ENCODE assay signal across 9 mouse cellular contexts in genomic region chr17:83001567-83001966, GRCm38 (mm10).
DNase-seq lines count a peak whose midpoint lies in the region; ATAC-seq lines count a peak whose summit lies in the region.
"Had no signal": no experiment of that assay in that cellular context is flagged by ENCODE, and none has a peak within 500 bp of the region (broad histone marks: within the 10 kb centered on the region; RNA-seq: fewer than 3 reads in every experiment).

No protein-coding gene starts in this region.

- no peaks in the 10 kb centered on the region for H3K9me3 ChIP-seq in neural tube, embryonic 11.5 days (ENCODE audit: control insufficient read depth, low read length)
- no peaks in the 10 kb centered on the region for H3K9me3 ChIP-seq in limb, embryonic 12.5 days

- no peak overlapping the region for H3K9ac ChIP-seq in neural tube, embryonic 11.5 days (ENCODE audit: low read length)
- H3K9ac ChIP-seq in limb, embryonic 12.5 days (replicated peaks): no peak overlapping the region

- H3K4me2 ChIP-seq in neural tube, embryonic 11.5 days (ENCODE audit: low read depth): no peak overlapping the region
- no peak overlapping the region for H3K4me2 ChIP-seq in limb, embryonic 12.5 days

- no peak overlapping the region for H3K27ac ChIP-seq in neural tube, embryonic 11.5 days (ENCODE audit: low read depth, low read length)
- no peak overlapping the region for H3K27ac ChIP-seq in limb, embryonic 12.5 days

- no peak overlapping the region for H3K4me3 ChIP-seq in neural tube, embryonic 11.5 days (ENCODE audit: low read depth, low read length)
- H3K4me3 ChIP-seq in limb, embryonic 12.5 days (replicated peaks): no peak overlapping the region
- H3K4me3 ChIP-seq: erythroblast, embryonic 14.5 days had no signal

- 10% methylated on average over 2 of the region's 2 CpGs for WGBS in neural tube, embryonic 11.5 days
- WGBS in limb, embryonic 12.5 days: 10% methylated on average over 2 of the region's 2 CpGs

- no peaks in the 10 kb centered on the region for H3K36me3 ChIP-seq in neural tube, embryonic 11.5 days (ENCODE audit: control insufficient read depth, insufficient read depth, low read length)
- H3K36me3 ChIP-seq in limb, embryonic 12.5 days: no peaks in the 10 kb centered on the region

- peak; percentile 24 for DNase-seq in adrenal gland, postnatal 14 days
- DNase-seq in adrenal gland, adult 2 months: no peak
- no peak for DNase-seq in neural tube, embryonic 11.5 days (ENCODE audit: low spot score)
- DNase-seq in neural tube, embryonic 10.5 days (ENCODE audit: extremely low spot score, low spot score): no peak
- peak; percentile 27 for DNase-seq in telencephalon, adult 2 months (ENCODE audit: low read depth, low spot score)
- DNase-seq in heart, adult 8-10 months (ENCODE audit: low spot score): no peak
- no peak for DNase-seq in thymus, adult 18-20 months

- H3K4me1 ChIP-seq in neural tube, embryonic 11.5 days (ENCODE audit: control insufficient read depth, insufficient read depth, low read length): no peaks in the 10 kb centered on the region
- H3K4me1 ChIP-seq in limb, embryonic 12.5 days (replicated peaks): 0 out of 2 replicates have a peak, but pooled peaks cover 7% of the 10 kb centered on the region

- peak; percentile 69; the same call in 1 of the 2 replicates for ATAC-seq in neural tube, embryonic 11.5 days (ENCODE audit: insufficient read depth, low FRiP score, low TSS enrichment)
- peak; percentile 20; the same call in 1 of the 2 replicates for ATAC-seq in limb, embryonic 12.5 days (ENCODE audit: insufficient number of reproducible peaks, insufficient read depth, low FRiP score, low TSS enrichment, low read depth)

- no peaks in the 10 kb centered on the region for H3K27me3 ChIP-seq in neural tube, embryonic 11.5 days (ENCODE audit: control insufficient read depth, insufficient read depth, low read length)
- peaks cover 6% of the 10 kb centered on the region; the same call in 1 of the 2 replicates for H3K27me3 ChIP-seq in limb, embryonic 12.5 days

Comparison
In these comparisons a context has a peak if more than half of its experiments do, and no peak if none do; other contexts are left out.
1. DNase-seq: peak in adrenal gland, postnatal 14 days (single experiment) and telencephalon, adult 2 months (single experiment); none in adrenal gland, adult 2 months (single experiment), neural tube, embryonic 11.5 days (single experiment), neural tube, embryonic 10.5 days (single experiment), heart, adult 8-10 months (single experiment) and thymus, adult 18-20 months (0 of 2).